Mouse (Mus musculus): ENCODE measurements around the gene 4930544D05Rik.

DNA sequence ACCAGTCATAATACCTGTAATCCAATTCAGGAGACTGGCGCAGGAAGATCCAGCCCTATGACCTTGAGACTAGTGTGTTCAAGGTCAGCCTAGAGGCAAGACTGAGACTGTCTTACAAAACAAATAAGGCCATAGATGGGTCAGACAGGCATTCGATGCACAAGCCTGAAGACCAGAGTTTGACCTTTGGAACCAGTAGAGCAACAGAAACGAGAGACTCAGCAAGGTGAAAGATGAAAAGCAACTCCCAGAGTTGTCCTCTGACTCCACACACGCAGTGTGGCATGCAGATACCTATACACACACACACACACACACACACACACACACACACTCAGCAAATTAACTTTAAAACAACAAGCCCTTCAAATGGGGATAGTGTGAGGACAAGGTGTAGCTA lies 11.2 kb downstream of the 4930544D05Rik start:
- no peak for TF ChIP-seq CTCF (IDR thresholded peaks at IDR 0.05; ENCODE audit: extremely low read depth, insufficient read length, insufficient replicate concordance, low read depth, low read length)
- TF ChIP-seq POLR2A (IDR thresholded peaks at IDR 0.05; ENCODE audit: low read depth, low read length), result no peak
